Mouse (Mus musculus) lung, embryonic 16.5 days (tissue): ENCODE results near the gene Capza3. TPM values are rescaled to one million over a fixed set of nuclear protein-coding genes. Genes with fewer than 3 reads are reported as not detected.

ENCODE experiments used
- ATAC-seq: fragments of 200-750 bp; cut with Nextera tagmentation; 2 replicates; pipeline ENCODE4 v1.8.0; 2017; ENCODE audit warnings: low read depth, mild to moderate bottlenecking, moderate library complexity
- H3K27ac ChIP-seq: fragments of 300-500 bp; sonication (generic); 2 replicates; pipeline ENCODE4 v1.5.1; 2014; ENCODE audit warnings: mild to moderate bottlenecking, control low read depth, low read length
- H3K27me3 ChIP-seq: fragments of 300-500 bp; sonication (generic); 2 replicates; pipeline ENCODE4 v1.6.1; 2014; ENCODE audit warnings: low read depth, low read length, mixed read lengths; ENCODE audit not compliant: control insufficient read depth, insufficient read depth
- H3K36me3 ChIP-seq: fragments of 300-500 bp; sonication (generic); 2 replicates; pipeline ENCODE4 v1.6.1; 2014; ENCODE audit warnings: low read length; ENCODE audit not compliant: control insufficient read depth, insufficient read depth
- H3K4me1 ChIP-seq: fragments of 300-500 bp; sonication (generic); replicated peaks from 2 replicates; pipeline ENCODE4 v1.6.1; 2014; ENCODE audit warnings: low read length, mixed read lengths; ENCODE audit not compliant: control insufficient read depth, insufficient read depth
- H3K4me2 ChIP-seq: fragments of 300-500 bp; sonication (generic); 2 replicates; pipeline ENCODE4 v1.6.1; 2014; ENCODE audit warnings: low read depth, low read length, control low read depth
- H3K4me3 ChIP-seq: fragments of 300-500 bp; sonication (generic); 2 replicates; pipeline ENCODE4 v1.5.1; 2014; ENCODE audit warnings: mild to moderate bottlenecking, low read length, control low read depth
- H3K9ac ChIP-seq: fragments of 300-500 bp; sonication (generic); 2 replicates; pipeline ENCODE4 v1.6.1; 2014; ENCODE audit warnings: low read length, control low read depth
- H3K9me3 ChIP-seq: fragments of 300-500 bp; sonication (generic); 2 replicates; pipeline ENCODE4 v1.6.1; 2016; ENCODE audit warnings: low read length; ENCODE audit not compliant: control insufficient read depth
- WGBS: fragments of 180-500 bp; shearing (Covaris S2); extraction: QIAGEN DNeasy Blood & Tissue Kit; methylation state at CpG from one replicate; pipeline ENCODE4 v1.1.7; 2014; 5-methylcytosine and 5-hydroxymethylcytosine counted together
- polyA plus RNA-seq: library from polyadenylated mRNA; unstranded; fragments of >200 nt; fragmentation: Nextera tagmentation; extraction: Ambion mirVana; gene quantifications from 2 replicates; pipeline ENCODE4 v1.2.1, GENCODE M21; 2015

The Capza3 gene
- polyA plus RNA-seq, 1 experiment from 2014 or later = not detected

DNA sequence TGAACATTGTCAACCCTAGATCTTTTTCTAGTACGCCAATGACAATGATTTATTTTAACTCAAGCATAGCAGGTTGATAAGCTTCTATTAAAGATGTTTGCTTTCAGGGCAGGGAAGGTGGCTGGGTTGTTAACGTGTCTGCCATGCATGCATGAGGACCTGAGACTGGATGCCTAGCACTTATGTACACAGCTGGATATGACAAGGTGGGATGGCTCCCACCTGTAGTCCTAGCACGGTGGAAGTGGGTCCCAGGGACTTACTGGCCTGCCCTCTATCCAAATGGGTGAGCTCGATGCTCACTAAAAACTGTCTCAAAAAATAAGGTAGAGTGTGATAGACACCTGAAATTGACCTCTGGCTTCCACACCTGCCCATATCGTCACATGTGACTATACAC is 48.8 kb downstream of the Capza3 start:
- no peaks in the 10 kb centered on the region for H3K9me3 ChIP-seq
- 62% methylated on average over 5 of the region's 5 CpGs for WGBS
- no peaks in the 10 kb centered on the region for H3K4me1 ChIP-seq
- ATAC-seq = no peak
- no peak overlapping the region for H3K4me3 ChIP-seq
- no peak overlapping the region for H3K4me2 ChIP-seq
- no peaks in the 10 kb centered on the region for H3K27me3 ChIP-seq
- H3K27ac ChIP-seq = no peak overlapping the region
- no peak overlapping the region for H3K9ac ChIP-seq
- H3K36me3 ChIP-seq = no peaks in the 10 kb centered on the region

Other genes starting within 250 kb of the Capza3 start
- not detected in 2 replicates for gene Plcz1, start 205 bp downstream of the Capza3 start, polyA plus RNA-seq